ENCODE assay signal across 22 mouse cellular contexts in genomic region chr14:104461286-104462240, GRCm38 (mm10). TPM values are rescaled to one million over a fixed set of nuclear protein-coding genes. Genes with fewer than 3 reads are reported as not detected.
DNase-seq lines count a peak whose midpoint lies in the region; ATAC-seq lines count a peak whose summit lies in the region.
"Had no signal": no experiment of that assay in that cellular context is flagged by ENCODE, and none has a peak within 500 bp of the region (broad histone marks: within the 10 kb centered on the region; RNA-seq: fewer than 3 reads in every experiment).

No protein-coding gene starts in this region.

- H3K9ac ChIP-seq in hindbrain, embryonic 13.5 days: no peak overlapping the region
- H3K9ac ChIP-seq in hindbrain, embryonic 12.5 days: no peak overlapping the region
- no peak overlapping the region for H3K9ac ChIP-seq in midbrain, embryonic 15.5 days

- H3K9me3 ChIP-seq in hindbrain, embryonic 13.5 days: no peaks in the 10 kb centered on the region
- no peaks in the 10 kb centered on the region for H3K9me3 ChIP-seq in hindbrain, embryonic 12.5 days (replicated peaks)
- H3K9me3 ChIP-seq in midbrain, embryonic 15.5 days: no peaks in the 10 kb centered on the region
- H3K9me3 ChIP-seq: embryonic facial prominence, embryonic 10.5 days had no signal

- DNase-seq in induced T-regulatory cell, adult 2 months (ENCODE audit: low read depth): peak; percentile 13
- DNase-seq in retina, postnatal 1 day: peak; percentile 51
- DNase-seq in layer of hippocampus, postnatal 10 days (ENCODE audit: low spot score in 2 of 2): no peak
- no peak for DNase-seq in adrenal gland, adult 8-10 months
- DNase-seq: adrenal gland, postnatal 36 days; gastrocnemius, postnatal 36 days; kidney, adult 9 months; kidney, postnatal 36 days; lung, adult 2 months; lung, postnatal 4 days; right cerebral cortex, adult 18-20 months; thymus, adult 2 months had no signal

- peak overlapping the region; percentile 54; the same call in 1 of the 2 replicates for H3K4me2 ChIP-seq in hindbrain, embryonic 13.5 days
- H3K4me2 ChIP-seq in hindbrain, embryonic 12.5 days (replicated peaks): no peak overlapping the region
- H3K4me2 ChIP-seq in midbrain, embryonic 15.5 days: peak overlapping the region; percentile 54; the same call in 1 of the 2 replicates

- peaks cover 25% of the 10 kb centered on the region for H3K4me1 ChIP-seq in hindbrain, embryonic 13.5 days (replicated peaks)
- peaks cover 18% of the 10 kb centered on the region for H3K4me1 ChIP-seq in hindbrain, embryonic 12.5 days
- peaks cover 17% of the 10 kb centered on the region for H3K4me1 ChIP-seq in midbrain, embryonic 15.5 days

- H3K27ac ChIP-seq in hindbrain, embryonic 13.5 days: no peak overlapping the region
- H3K27ac ChIP-seq in hindbrain, embryonic 12.5 days: no peak overlapping the region
- H3K27ac ChIP-seq in midbrain, embryonic 15.5 days: no peak overlapping the region
- H3K27ac ChIP-seq: embryonic facial prominence, embryonic 10.5 days had no signal

- no peak overlapping the region for H3K4me3 ChIP-seq in hindbrain, embryonic 13.5 days
- H3K4me3 ChIP-seq in hindbrain, embryonic 12.5 days: no peak overlapping the region
- H3K4me3 ChIP-seq in midbrain, embryonic 15.5 days: no peak overlapping the region
- H3K4me3 ChIP-seq: erythroblast, embryonic 14.5 days had no signal

- no peaks in the 10 kb centered on the region for H3K36me3 ChIP-seq in hindbrain, embryonic 13.5 days
- H3K36me3 ChIP-seq in hindbrain, embryonic 12.5 days: no peaks in the 10 kb centered on the region
- no peaks in the 10 kb centered on the region for H3K36me3 ChIP-seq in midbrain, embryonic 15.5 days (replicated peaks)
- H3K36me3 ChIP-seq: embryonic facial prominence, embryonic 10.5 days had no signal

- ATAC-seq in hindbrain, embryonic 13.5 days (ENCODE audit: low FRiP score): no peak
- ATAC-seq in hindbrain, embryonic 12.5 days (ENCODE audit: low FRiP score): no peak
- ATAC-seq in midbrain, embryonic 15.5 days (replicated peaks): no peak
- ATAC-seq: activated CD4-positive, CD25-positive, alpha-beta regulatory T cell, adult 4 months; inflammation-experienced regulatory T-cells, adult 6 months; Patski had no signal

- under 1% methylated on average over 10 of the region's 10 CpGs for WGBS in hindbrain, embryonic 13.5 days
- 2% methylated on average over 10 of the region's 10 CpGs for WGBS in hindbrain, embryonic 12.5 days
- WGBS in midbrain, embryonic 15.5 days: 2% methylated on average over 10 of the region's 10 CpGs

- H3K27me3 ChIP-seq in hindbrain, embryonic 13.5 days: peaks cover 78% of the 10 kb centered on the region
- H3K27me3 ChIP-seq in hindbrain, embryonic 12.5 days: peaks cover 62% of the 10 kb centered on the region
- H3K27me3 ChIP-seq in midbrain, embryonic 15.5 days (replicated peaks): peaks cover 52% of the 10 kb centered on the region

RNA-seq across cellular contexts. Expression of gene Pou4f1, which starts 6.2 kb away (rescaled TPM):
- 83.5 and 84.1 TPM in 2 replicates for polyA plus RNA-seq in hindbrain, embryonic 13.5 days (2015; fragmentation: Nextera tagmentation; extraction: Ambion mirVana)
- polyA plus RNA-seq in hindbrain, embryonic 12.5 days (2016; fragmentation: Nextera tagmentation; extraction: Ambion mirVana): 53.0 and 67.1 TPM in 2 replicates
- 66.1 and 70.7 TPM in 2 replicates for polyA plus RNA-seq in midbrain, embryonic 15.5 days (2015; fragmentation: Nextera tagmentation; extraction: Ambion mirVana)
- not detected for total RNA-seq in layer of hippocampus, postnatal 10 days (2021)
- 1 to 10 TPM in 1 of 4 experiments, under 1 TPM in 3; 0.13 to 1.0 (median 0.51) TPM for total RNA-seq in adrenal gland, adult 8-10 months (2022)
- total RNA-seq: liver, adult 2 months; neutrophil, adult 5-6 weeks had no signal
- polyA plus RNA-seq: erythroblast, embryonic 14.5 days; liver, adult 2 months had no signal

Comparison
In these comparisons a context has a peak if more than half of its experiments do, and no peak if none do; other contexts are left out.
1. DNase-seq: peak in induced T-regulatory cell, adult 2 months (single experiment) and retina, postnatal 1 day (single experiment); none in layer of hippocampus, postnatal 10 days (0 of 2) and adrenal gland, adult 8-10 months (single experiment).